Mouse (Mus musculus) heart, postnatal 4 days (tissue): ENCODE results near the gene Cyth1. TPM values are rescaled to one million over a fixed set of nuclear protein-coding genes. Genes with fewer than 3 reads are reported as not detected.

ENCODE experiments used
- DNase-seq: peaks from one replicate; pipeline ENCODE4 v3.0.0; 2021
- total RNA-seq, 2 experiments: library from RNA; stranded (reverse); gene quantifications; 2 replicates each; pipeline ENCODE4 v1.2.3; 2021

Gene Cyth1
- total RNA-seq, 2 experiments from 2014 or later, result 38.3 to 39.1 TPM

DNA sequence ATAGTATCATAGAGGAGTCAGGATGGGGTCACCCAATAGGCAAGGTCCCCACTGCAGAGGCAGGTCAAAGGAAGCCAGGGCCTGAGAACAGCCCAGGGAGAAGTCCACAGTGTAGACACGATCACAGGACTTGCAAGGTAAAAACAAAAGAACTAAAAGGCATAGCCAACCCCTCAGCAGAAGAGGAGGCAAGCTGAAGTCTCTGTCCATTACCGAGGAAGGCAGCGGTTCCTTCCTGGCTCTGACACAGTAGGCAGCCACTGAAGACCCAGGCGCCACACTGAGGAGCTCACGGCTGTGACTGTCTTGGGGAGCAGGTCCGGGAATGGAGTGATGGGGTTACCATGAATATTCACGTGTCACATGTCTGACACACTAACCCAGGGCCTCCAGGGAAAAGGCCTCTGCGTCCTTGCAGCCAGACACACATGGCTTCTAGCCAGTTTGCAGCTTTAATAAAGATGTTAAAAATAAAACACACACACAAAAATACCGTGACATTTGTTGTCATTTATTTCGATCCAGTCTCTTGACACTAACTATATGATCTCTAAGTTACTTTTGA is 51.5 kb downstream of the Cyth1 start:
- no peak for DNase-seq

DNA sequence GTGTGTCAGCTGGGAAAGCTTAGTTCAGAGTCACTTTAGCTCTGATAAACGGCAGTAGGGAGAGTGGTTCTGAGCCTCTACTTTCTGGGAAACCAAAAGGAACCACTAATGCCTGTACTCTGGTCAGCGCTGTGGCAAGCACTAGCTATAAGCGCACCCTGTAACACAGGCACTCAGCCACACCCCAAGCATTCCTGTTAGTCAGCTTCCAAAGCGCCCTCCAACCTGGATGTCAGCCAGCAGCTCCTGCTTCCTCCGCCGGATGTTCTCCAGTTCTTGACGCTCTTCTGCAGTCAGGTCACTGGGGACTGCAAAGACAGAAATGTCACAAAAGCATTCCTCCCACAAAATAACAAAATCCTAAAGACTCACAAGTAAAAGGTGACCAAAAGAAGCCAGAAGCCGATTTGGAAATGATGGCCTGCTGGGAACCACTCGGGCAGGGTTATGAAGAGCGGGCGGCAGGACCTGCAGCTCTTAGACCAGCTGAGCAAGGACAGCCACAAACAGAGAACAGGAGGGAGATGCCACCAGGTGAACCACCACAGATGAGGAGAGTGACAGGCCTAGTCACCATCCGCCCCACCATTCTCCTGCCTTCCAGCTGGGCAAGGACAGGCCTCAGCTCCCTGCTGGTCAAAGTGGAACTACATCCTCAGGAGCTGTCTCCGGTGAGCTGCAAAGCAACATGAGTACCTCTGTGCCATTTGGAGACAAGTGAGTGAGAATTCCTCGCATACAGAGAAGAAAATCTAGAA is 54.8 kb downstream of the Cyth1 start:
- peak; percentile 89 for DNase-seq

DNA sequence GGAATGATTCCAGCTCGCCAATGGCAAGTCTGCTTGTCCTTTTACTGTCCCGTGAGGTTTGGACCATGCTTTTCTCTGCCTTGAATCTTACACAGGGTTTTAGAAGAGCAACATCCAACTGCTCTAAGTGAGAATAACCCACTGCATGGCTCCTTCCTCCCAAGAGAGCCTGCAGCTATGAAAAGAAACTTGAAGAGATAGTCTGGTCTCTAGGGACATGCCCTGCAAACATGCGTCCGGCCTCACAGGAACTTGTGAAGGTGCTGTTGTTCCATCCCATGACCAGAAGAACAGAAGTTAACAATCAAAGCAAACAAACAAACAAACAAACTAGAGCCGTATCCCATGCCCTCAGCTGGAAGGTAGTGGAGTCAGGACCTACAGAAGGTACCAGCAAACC is 55.4 kb downstream of the Cyth1 start:
- DNase-seq, result no peak

DNA sequence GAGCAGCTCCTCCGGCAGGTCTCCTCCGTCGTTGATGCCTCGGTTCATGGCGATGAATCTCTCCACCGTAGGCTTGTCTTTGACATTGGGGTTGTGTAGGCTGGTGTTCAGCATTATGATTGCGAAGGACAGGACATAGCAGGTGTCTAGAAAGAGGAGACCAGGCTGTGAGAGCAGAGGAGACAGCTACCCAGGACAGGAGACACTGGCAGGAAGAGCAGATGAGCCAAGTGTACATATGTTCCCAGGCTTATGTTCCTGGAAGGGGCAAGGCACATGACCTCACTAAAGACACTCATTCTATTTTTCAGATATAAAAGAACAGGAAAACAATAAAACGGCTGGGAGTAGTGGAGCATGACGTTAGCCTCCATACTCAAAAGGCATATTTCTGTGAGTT is 65.6 kb downstream of the Cyth1 start:
- DNase-seq, result no peak

DNA sequence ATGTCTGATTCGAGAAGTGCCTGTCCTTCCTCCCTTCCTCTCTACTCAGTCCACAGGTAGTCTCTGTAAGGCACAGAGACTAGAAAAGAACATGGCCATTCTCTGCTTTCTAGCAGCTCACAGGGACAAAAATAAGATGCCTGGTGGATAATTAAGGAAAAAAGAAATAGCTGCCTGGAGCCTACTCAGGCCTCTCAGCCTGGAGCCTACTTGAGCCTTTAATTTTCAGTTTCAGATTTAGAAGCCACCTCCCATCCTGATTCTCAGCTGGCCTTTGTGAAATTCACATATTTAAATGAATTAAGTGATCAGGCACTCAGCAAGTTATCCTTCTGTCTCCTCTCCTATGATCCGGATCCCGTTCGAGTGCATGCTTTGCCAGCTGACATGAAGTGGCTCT is 66.0 kb downstream of the Cyth1 start:
- DNase-seq, result no peak

DNA sequence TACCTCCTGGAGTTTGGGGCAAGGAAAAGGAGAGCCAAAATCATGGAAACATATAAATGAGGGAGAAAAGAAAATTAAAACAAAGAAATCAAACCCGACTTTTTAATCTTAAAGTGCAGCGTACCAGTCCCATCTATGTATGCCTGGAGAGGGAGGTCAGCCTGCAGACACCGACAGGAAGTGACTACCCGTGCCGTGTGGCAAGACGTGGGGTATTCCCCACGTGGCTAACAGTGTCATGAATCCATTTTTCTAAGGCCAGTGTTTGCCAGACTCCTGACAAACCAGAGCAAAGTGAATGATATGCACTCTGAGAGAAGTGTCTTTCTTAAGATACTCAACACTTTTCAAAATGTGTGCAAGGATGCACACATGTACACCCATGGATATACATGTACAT is 68.2 kb downstream of the Cyth1 start:
- no peak for DNase-seq

DNA sequence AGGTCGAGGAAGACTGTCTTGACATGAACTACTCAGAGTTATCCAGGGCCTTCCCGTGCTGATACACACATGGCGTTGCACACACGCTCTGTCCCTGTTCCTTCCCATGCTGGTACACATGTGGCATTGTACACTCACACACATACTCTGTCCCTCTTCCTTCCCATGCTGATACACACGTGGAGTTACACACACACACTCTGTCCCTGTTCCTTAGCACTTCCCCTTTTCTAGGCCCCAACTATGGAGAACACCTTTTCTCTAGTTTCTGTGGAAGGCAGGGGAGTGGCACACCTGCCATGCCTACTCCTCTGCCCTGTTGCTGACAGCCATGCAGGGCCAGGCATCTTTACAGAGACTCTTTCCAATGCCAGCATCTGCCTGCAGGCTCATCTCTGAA is 70.2 kb downstream of the Cyth1 start:
- no peak for DNase-seq

DNA sequence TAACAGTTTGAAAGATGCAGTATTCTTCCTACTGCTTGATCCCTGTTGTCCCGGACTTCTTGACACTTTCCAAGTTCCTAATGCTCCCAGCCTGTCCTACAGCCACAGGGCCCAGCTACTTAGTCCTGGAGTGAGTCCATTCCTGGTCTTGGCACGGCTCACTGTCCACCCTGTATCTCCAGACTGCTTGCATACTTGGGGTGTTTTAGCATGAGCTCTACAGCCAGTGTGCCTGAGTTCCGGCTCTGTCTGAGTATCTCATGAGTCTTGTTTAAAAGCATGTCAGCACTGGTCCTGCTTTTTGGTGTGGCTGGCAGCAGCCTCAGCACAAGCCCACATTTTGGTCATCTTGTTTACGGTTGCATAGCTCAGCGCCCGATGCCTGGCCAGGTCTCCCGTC is 73.6 kb downstream of the Cyth1 start:
- peak; percentile 78 for DNase-seq

DNA sequence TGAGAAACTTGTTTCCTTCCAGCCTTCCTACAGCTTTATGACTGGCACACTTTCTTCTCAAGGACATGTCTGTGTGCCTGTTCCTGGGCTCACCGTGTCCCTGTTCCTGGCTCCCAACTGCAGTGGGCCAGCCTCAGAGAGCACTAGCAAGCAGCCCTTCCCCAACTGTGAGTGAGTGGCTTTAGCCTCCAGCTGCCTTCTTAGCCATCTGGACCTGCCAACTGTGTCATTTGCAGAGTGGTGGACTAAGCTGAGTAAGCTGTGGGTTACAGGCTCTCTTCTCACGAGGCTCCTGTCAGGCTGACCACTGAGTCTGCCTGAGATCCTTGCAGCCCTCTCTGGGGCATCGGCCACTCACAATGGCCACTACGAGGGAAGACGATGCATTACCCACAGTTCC is 75.6 kb downstream of the Cyth1 start:
- DNase-seq, result no peak

DNA sequence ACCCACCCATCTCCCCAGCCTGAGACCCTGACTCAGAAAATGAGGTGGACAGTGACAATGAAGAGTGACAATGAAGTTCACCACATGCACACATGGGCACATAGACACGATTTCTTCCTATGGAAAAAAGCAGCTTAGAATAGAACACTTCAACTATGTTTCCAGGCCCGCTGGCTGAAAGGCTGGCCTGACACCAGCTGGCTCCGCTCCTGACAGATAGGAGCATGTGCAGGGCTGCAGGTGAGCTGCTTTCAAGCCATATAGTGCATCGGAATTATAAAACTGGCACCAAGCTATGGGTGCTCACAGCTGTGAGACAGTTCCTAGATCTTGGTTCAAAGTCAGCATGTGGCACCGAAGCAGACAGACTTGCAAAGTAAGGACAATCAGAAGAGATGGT is 78.1 kb downstream of the Cyth1 start:
- peak; percentile 71 for DNase-seq

DNA sequence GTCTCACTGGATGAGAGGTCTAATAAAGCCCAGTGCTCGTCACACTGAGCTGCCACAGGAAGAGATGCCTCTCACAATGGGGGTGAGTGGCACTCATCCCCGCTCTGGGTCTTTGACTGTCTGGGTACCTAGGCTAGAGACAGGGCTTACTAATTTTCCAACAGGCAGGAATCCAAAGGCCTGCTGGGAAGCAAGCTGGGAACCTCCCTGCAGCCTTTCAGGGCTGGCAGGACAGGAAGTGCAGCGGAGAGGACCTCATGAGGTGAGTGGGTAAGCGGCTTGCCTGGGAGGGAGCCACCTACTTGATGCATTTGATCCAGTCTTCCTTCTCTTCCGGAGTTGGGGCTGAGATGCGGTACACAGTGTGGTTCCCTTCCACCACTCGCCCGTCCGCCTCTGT is 79.7 kb downstream of the Cyth1 start:
- no peak for DNase-seq

DNA sequence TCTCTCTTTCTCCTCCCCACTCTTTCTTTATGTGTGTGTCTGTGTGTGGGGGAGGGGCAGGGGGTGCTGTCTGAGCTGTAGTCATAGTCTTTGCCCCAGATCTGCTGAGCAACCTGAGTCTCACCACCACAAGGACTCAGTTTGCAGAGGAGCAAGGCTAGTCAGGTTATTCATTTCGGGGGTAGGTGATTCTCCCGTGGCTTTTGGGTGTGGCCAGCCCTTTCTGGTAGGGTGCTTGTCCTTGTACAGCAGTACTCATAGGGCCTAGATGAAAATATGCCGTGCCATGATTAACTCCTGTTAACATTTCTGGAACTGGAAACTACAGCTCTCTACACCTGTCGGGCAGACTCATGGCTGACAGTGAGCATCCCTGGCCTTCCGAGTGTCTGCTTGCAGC is 81.8 kb downstream of the Cyth1 start:
- no peak for DNase-seq

DNA sequence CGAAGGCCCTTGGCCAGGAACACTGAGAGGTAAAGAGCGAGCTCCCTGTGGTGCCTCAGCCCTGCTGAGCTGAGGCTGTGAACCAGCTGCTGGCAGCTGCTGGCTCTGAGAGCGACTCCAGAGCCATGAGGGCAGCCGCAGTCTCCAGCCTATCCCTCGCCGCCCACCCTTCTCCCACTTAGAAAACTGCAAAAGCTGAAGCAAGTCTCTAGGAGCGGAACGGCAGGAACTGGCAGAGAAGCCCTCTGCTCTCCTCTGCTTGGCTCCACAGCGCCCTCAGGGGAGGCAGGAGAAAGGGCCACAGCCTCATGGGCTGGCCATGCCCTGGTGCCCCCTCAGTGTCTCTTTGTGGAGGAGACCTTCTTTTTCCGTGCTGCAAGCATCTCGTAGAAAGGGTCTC is 82.7 kb downstream of the Cyth1 start:
- DNase-seq, result no peak

DNA sequence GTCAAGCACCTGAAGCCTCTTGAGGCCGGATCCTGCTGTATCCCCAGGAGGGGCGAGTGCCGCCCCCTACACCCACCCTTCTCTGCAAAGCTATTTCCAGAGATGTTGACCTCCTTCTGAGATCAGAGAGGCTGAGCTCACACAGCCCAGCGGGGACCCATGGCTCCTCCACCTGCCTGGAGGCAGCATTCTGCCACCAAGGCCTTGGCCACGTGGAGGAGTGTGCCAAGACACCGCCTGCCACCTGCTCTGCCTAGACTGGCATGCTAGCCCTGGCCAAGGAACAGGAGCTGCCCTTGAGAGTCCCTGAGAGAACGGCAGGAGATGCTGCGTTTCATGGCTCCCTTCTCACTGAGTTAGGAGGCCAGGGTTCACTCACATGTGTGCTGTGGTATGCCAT is 83.8 kb downstream of the Cyth1 start:
- no peak for DNase-seq

DNA sequence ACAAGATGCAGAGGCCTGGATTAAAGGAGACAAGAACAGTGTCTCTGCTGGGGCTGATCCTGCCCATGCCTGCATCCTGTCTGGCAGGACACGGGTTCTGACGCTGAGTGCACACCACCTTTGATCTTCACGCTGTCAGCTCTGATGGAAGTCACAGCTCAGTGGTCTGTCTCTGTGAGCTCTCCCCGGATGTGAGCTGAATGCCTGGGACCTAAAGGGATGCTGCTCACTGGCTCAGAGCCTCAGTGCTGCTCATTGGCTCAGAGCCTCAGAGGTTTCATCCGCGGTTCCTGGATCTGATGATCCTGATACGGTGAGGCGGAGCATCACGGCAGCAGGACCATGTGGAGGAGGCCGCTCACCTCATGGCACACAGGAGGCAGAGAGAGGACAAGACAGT is 86.1 kb downstream of the Cyth1 start:
- DNase-seq, result no peak

DNA sequence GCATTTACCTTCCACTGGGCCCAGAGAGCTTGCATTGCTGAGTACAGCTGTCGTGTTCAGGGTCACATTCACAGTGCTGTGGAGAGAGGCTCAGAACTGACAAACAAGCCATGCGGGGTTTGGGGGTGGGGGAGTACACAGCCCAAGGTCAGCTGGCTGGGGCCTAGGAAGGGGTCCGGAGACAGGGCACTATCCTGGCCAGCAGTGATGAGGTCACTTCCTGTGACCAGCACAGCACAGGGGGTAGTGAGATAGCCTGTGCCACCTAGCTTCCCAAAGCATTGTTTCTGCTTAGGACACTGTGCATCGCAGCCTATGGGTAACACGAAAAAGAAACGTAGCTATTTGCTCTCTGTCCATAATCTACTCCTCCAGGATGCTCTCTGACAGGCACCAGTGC is 87.2 kb downstream of the Cyth1 start:
- no peak for DNase-seq

DNA sequence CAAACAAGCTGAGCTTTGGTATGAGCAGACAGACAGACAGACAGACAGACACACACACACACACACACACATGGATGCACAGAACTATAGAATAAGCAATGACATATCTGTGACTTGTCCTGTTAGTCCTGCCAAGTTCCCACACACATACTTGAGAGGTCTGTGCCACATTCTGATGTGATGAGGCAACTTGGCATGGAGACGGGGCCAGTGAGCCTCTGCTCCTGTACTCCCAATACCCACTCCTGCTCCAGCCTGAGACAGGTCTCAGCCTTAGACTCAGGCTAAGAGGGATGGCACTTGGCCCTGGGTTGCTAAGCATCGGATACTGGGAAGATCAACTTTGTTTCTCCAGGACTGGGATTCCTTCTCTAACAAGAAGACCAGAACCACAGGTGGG is 87.6 kb downstream of the Cyth1 start:
- DNase-seq, result peak; percentile 54

DNA sequence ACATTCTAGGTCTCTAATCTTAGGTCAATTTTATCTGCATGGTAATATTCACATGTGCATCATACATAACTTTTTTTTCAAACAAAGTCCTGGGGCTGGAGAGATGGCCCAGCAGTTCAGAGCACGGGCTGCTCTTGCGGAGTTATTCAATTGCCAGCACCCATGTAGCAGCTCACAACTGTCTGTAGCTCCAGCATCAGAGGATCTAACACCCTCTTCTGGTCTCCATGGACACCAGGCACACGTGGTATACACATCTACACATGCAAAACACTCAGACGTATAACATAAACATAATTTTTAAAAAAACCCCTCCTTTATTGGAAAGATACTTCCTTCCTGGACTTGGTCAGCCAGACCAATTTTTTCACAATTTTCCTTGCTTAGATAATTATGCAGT is 89.6 kb downstream of the Cyth1 start:
- no peak for DNase-seq

DNA sequence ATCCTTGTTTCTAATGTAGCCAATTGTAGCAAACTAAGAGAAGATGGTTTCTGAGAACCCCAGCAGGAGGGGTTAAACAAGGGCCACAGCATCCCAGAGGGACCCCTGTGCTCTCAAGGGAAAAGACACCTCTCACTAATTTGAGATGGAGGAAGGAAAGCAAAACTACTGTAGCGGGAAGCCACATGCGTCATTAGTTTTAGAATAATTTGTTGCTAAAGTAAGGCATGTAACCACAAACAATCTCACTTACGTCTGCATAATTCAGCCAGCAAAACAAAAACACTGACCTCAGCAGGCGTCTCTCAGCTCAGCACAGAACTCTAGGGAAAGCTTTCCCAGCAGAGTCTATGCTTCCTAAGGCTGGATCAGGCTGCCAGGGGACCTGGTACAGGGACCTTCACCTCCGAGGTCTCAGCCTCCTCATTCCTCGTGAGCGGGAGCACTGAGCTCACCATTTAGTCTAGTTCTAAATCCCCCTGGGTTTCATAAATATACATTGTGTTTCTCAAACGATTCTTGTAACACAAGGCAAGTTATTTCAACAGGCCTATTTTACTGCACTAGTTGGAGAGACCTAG is 91.8 kb downstream of the Cyth1 start:
- no peak for DNase-seq

DNA sequence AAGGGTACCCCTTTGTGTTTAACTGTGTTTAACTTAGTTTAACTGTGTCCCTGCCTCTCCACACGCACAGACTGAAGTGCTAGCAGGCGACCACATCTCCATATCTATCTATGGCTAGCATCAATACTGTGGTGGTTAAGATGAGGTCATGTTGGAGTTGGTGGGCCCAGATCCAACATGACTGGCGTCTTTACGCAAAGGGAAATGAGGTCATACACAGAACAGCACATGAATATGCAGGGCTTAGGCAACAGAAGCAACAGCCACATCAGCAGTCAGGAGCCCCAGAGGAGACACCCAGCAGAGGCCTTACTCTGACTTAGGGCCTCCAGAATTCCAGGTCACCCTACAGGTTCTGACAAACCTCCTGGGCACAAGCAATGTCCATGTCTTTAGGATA is 95.4 kb downstream of the Cyth1 start:
- peak; percentile 43 for DNase-seq

DNA sequence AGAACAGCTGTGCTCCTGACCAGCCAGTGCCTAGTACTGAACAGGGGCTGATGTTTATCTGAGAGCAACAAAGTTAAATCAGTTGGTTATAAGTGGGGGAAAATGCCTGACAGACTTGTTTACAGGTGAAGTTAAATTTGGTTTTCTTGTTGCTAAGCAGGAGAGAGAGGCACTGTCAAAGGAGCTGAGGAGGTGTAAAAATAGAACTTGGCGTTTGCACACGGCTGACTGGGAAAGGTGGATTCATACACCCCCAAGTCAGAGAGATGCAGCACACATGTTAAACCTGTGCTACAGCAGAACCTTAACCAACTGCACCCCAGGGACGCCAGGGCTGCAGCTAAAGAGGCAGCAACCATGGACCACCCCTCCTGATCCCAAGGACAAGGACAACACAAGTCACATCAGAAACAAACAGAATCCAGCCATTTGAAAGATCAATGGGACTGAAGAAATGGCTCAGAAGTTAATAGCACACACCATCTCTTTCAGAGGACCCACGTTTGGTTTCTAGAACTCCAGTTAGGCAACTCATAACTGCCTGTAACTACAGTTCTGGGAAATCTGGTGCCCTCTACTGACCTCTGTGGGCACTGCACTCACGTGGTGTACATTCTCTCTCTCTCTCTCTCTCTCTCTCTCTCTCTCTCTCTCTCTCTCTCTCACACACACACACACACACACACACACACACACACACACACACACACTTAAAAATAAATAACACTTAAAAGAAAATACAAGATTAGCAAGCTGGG is 96.8 kb downstream of the Cyth1 start:
- DNase-seq, result no peak

DNA sequence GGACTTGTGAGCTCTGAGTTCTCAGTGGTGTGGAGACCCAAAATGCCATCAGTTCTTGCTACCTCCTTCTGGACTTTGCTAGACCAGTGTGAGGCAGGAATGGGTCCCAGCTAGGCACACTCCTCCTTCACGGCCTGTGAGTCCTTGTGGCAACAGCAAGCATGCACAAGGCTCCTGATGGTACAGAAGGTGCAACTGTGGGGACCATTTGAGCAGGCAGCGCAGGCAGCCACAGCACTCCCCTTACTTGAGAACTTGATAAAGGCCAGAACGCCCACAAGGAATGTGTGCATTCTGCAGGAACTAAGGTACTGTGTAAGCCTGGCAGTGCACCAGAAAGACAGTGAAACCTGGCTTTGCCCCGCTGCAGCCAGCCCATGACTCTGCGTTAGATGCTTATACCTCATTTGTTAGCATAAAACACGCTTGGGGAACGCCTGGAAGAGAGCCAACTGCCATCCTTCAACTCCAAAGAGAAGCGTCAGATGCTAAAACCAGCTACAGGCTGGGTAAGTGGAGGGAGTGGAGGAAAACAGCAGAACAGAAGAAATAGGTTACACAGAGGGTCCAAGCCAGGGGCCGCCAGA is 98.2 kb downstream of the Cyth1 start:
- peak; percentile 57 for DNase-seq
